Mouse (Mus musculus) kidney, embryonic 15.5 days (tissue): ENCODE results near the gene Atp13a1. TPM values are rescaled to one million over a fixed set of nuclear protein-coding genes. Genes with fewer than 3 reads are reported as not detected.

Source experiments
- polyA plus RNA-seq: library from polyadenylated mRNA; unstranded; fragments of >200 nt; fragmentation: Nextera tagmentation; extraction: Ambion mirVana; gene quantifications from 2 replicates; pipeline ENCODE4 v1.2.1, GENCODE M21; 2015

The Atp13a1 gene
- polyA plus RNA-seq, 1 experiment from 2014 or later = 54.3 TPM

Other genes starting within 250 kb of the Atp13a1 start
- 24.4 and 25.5 TPM in 2 replicates for gene Zfp868, start 165.6 kb upstream of the Atp13a1 start, polyA plus RNA-seq
- gene Zfp964, start 136.7 kb upstream of the Atp13a1 start, polyA plus RNA-seq = 2.3 and 2.5 TPM in 2 replicates
- 28.7 and 30.9 TPM in 2 replicates for gene Zfp869, start 80.4 kb upstream of the Atp13a1 start, polyA plus RNA-seq
- 5.7 and 5.8 TPM in 2 replicates for gene Zfp963, start 41.2 kb upstream of the Atp13a1 start, polyA plus RNA-seq
- gene Gm20422, start 16.3 kb upstream of the Atp13a1 start, polyA plus RNA-seq = 1.8 TPM in 1 of 2 replicates, not detected in the other
- 29.8 and 30.1 TPM in 2 replicates for gene Zfp866, start within 50 bp of the Atp13a1 start, polyA plus RNA-seq
- 9.5 and 10.1 TPM in 2 replicates for gene Gmip, start 17.5 kb downstream of the Atp13a1 start, polyA plus RNA-seq
- 0.62 and 0.84 TPM in 2 replicates for gene Lpar2, start 31.3 kb downstream of the Atp13a1 start, polyA plus RNA-seq
- gene Pbx4, start 41.3 kb downstream of the Atp13a1 start, polyA plus RNA-seq = 8.3 and 8.9 TPM in 2 replicates
- gene Cilp2, start 96.5 kb downstream of the Atp13a1 start, polyA plus RNA-seq = 0.88 and 0.98 TPM in 2 replicates
- 3.4 and 4.6 TPM in 2 replicates for gene Tssk6, start 111.0 kb downstream of the Atp13a1 start, polyA plus RNA-seq
- gene Ndufa13, start 111.4 kb downstream of the Atp13a1 start, polyA plus RNA-seq = 205 and 210 TPM in 2 replicates
- 4.5 and 5.2 TPM in 2 replicates for gene Yjefn3, start 111.5 kb downstream of the Atp13a1 start, polyA plus RNA-seq
- gene Gatad2a, start 205.2 kb downstream of the Atp13a1 start, polyA plus RNA-seq = 40.0 and 42.2 TPM in 2 replicates